Mouse (Mus musculus): ENCODE results near the gene Lamtor3. TPM values are rescaled to one million over a fixed set of nuclear protein-coding genes. Genes with fewer than 3 reads are reported as not detected.
"Not testable (repeated sequence)": the region's sequence is repeated elsewhere in the genome, so short reads cannot be mapped to it uniquely, and the experiment has no call there.

Gene Lamtor3
- polyA plus RNA-seq, 1 experiment from 2014 or later, result 88.8 TPM

GRCm38 (mm10) chr3:137938608-137939007 is 20.3 kb downstream of the Lamtor3 start:
- H3K4me3 ChIP-seq, result peak overlapping the region; percentile 17; the same call in 1 of the 2 replicates
- WGBS, result 36% methylated on average over 6 of the region's 6 CpGs
- H3K36me3 ChIP-seq (replicated peaks), result no peaks in the 10 kb centered on the region
- no peak overlapping the region; the same call in 1 of the 2 replicates for H3K27ac ChIP-seq (replicated peaks)
- no peaks in the 10 kb centered on the region for H3K27me3 ChIP-seq (replicated peaks; ENCODE audit: low read depth, poor library complexity, severe bottlenecking)
- DNase-seq (ENCODE audit: low spot score), result peak; percentile 66
- H3K4me1 ChIP-seq, result peaks cover 18% of the 10 kb centered on the region
- H3K9me3 ChIP-seq, result no peaks in the 10 kb centered on the region

- H3K27me3 ChIP-seq (replicated peaks; ENCODE audit: low read depth, poor library complexity, severe bottlenecking), result no peaks in the 10 kb centered on the region
- DNase-seq (ENCODE audit: low spot score), result no peak
- H3K9me3 ChIP-seq, result no peaks in the 10 kb centered on the region
- peaks cover 18% of the 10 kb centered on the region for H3K4me1 ChIP-seq
- no peak overlapping the region for H3K27ac ChIP-seq (replicated peaks)
- H3K36me3 ChIP-seq (replicated peaks), result no peaks in the 10 kb centered on the region
- WGBS, result 82% methylated on average over 4 of the region's 4 CpGs
- no peak overlapping the region for H3K4me3 ChIP-seq
Measured at GRCm38 (mm10) chr3:137940757-137941156, 22.5 kb downstream of the Lamtor3 start.

- Histone ChIP-seq H3K36me3 (replicated peaks) (no peaks in the 10 kb centered on the region), H3K27me3 (replicated peaks; ENCODE audit: low read depth, poor library complexity, severe bottlenecking) (no peaks in the 10 kb centered on the region), H3K4me1 (peaks cover 12% of the 10 kb centered on the region), H3K27ac (replicated peaks) (no peak overlapping the region), H3K9me3 (no peaks in the 10 kb centered on the region), H3K4me3 (no peak overlapping the region)
- no peak for DNase-seq (ENCODE audit: low spot score)
Measured at GRCm38 (mm10) chr3:137941555-137941954, 23.2 kb downstream of the Lamtor3 start.

- no peaks in the 10 kb centered on the region for H3K36me3 ChIP-seq (replicated peaks)
- no peak overlapping the region for H3K27ac ChIP-seq (replicated peaks)
- H3K9me3 ChIP-seq, result no peaks in the 10 kb centered on the region
- no peak overlapping the region for H3K4me3 ChIP-seq
- peaks cover 6% of the 10 kb centered on the region for H3K4me1 ChIP-seq
- H3K27me3 ChIP-seq (replicated peaks; ENCODE audit: low read depth, poor library complexity, severe bottlenecking), result no peaks in the 10 kb centered on the region
- 89% methylated on average over 12 of the region's 12 CpGs for WGBS
- DNase-seq (ENCODE audit: low spot score), result no peak
Measured at GRCm38 (mm10) chr3:137942098-137942622, 23.9 kb downstream of the Lamtor3 start.

GRCm38 (mm10) chr3:137943737-137944154 is 25.4 kb downstream of the Lamtor3 start:
- Histone ChIP-seq H3K27ac (replicated peaks) (no peak overlapping the region), H3K9me3 (no peaks in the 10 kb centered on the region), H3K4me1 (peaks cover 6% of the 10 kb centered on the region), H3K36me3 (replicated peaks) (no peaks in the 10 kb centered on the region), H3K27me3 (replicated peaks; ENCODE audit: low read depth, poor library complexity, severe bottlenecking) (no peaks in the 10 kb centered on the region), H3K4me3 (no peak overlapping the region)
- DNase-seq (ENCODE audit: low spot score), result peak; percentile 31
- WGBS, result 73% methylated on average over 6 of the region's 6 CpGs

GRCm38 (mm10) chr3:137946827-137947226 is 28.5 kb downstream of the Lamtor3 start:
- no peak for DNase-seq (ENCODE audit: low spot score)
- no peaks in the 10 kb centered on the region for H3K9me3 ChIP-seq
- no peaks in the 10 kb centered on the region for H3K27me3 ChIP-seq (replicated peaks; ENCODE audit: low read depth, poor library complexity, severe bottlenecking)
- no peak overlapping the region for H3K27ac ChIP-seq (replicated peaks)
- no peaks in the 10 kb centered on the region for H3K36me3 ChIP-seq (replicated peaks)
- H3K4me1 ChIP-seq, result peaks cover 7% of the 10 kb centered on the region
- H3K4me3 ChIP-seq, result no peak overlapping the region
- WGBS, result 87% methylated on average over 3 of the region's 3 CpGs

- Histone ChIP-seq H3K27ac (replicated peaks) (no peak overlapping the region), H3K4me1 (peaks cover 14% of the 10 kb centered on the region), H3K27me3 (replicated peaks; ENCODE audit: low read depth, poor library complexity, severe bottlenecking) (no peaks in the 10 kb centered on the region), H3K4me3 (no peak overlapping the region), H3K9me3 (no peaks in the 10 kb centered on the region), H3K36me3 (replicated peaks) (no peaks in the 10 kb centered on the region)
- WGBS, result 86% methylated on average over 4 of the region's 4 CpGs
- DNase-seq (ENCODE audit: low spot score), result no peak
Measured at GRCm38 (mm10) chr3:137947525-137947924, 29.2 kb downstream of the Lamtor3 start.

GRCm38 (mm10) chr3:137950191-137950885 is 32.0 kb downstream of the Lamtor3 start:
- no peaks in the 10 kb centered on the region for H3K36me3 ChIP-seq (replicated peaks)
- no peaks in the 10 kb centered on the region for H3K9me3 ChIP-seq
- no peak overlapping the region for H3K4me3 ChIP-seq
- H3K27me3 ChIP-seq (replicated peaks; ENCODE audit: low read depth, poor library complexity, severe bottlenecking), result no peaks in the 10 kb centered on the region
- WGBS, result 83% methylated on average over 10 of the region's 10 CpGs
- H3K27ac ChIP-seq (replicated peaks), result no peak overlapping the region
- peaks cover 22% of the 10 kb centered on the region for H3K4me1 ChIP-seq
- no peak for DNase-seq (ENCODE audit: low spot score)

GRCm38 (mm10) chr3:137951302-137951701 is 33.0 kb downstream of the Lamtor3 start:
- H3K27ac ChIP-seq (replicated peaks); H3K27me3 ChIP-seq (replicated peaks; ENCODE audit: low read depth, poor library complexity, severe bottlenecking); H3K9me3 ChIP-seq; DNase-seq (ENCODE audit: low spot score); H3K36me3 ChIP-seq (replicated peaks); H3K4me3 ChIP-seq: not testable (repeated sequence)
- H3K4me1 ChIP-seq, result peaks cover 29% of the 10 kb centered on the region
- 89% methylated on average over 3 of the region's 3 CpGs for WGBS

- no peaks in the 10 kb centered on the region for H3K36me3 ChIP-seq (replicated peaks)
- H3K27me3 ChIP-seq (replicated peaks; ENCODE audit: low read depth, poor library complexity, severe bottlenecking), result no peaks in the 10 kb centered on the region
- no peak for DNase-seq (ENCODE audit: low spot score)
- H3K27ac ChIP-seq (replicated peaks), result 0 out of 2 replicates have a peak overlapping the region, but pooled peaks have one; percentile 30
- peaks cover 29% of the 10 kb centered on the region for H3K4me1 ChIP-seq
- 56% methylated on average over 7 of the region's 7 CpGs for WGBS
- no peaks in the 10 kb centered on the region for H3K9me3 ChIP-seq
- no peak overlapping the region for H3K4me3 ChIP-seq
Measured at GRCm38 (mm10) chr3:137951819-137952218, 33.5 kb downstream of the Lamtor3 start.

- DNase-seq (ENCODE audit: low spot score), result no peak
- H3K27me3 ChIP-seq (replicated peaks; ENCODE audit: low read depth, poor library complexity, severe bottlenecking), result no peaks in the 10 kb centered on the region
- no peaks in the 10 kb centered on the region for H3K9me3 ChIP-seq
- peaks cover 29% of the 10 kb centered on the region for H3K4me1 ChIP-seq
- H3K36me3 ChIP-seq (replicated peaks), result no peaks in the 10 kb centered on the region
- H3K4me3 ChIP-seq, result no peak overlapping the region
- WGBS, result 80% methylated on average over 4 of the region's 4 CpGs
- H3K27ac ChIP-seq (replicated peaks), result 0 out of 2 replicates have a peak overlapping the region, but pooled peaks have one; percentile 30
Measured at GRCm38 (mm10) chr3:137952225-137952913, 34.1 kb downstream of the Lamtor3 start.

GRCm38 (mm10) chr3:137952914-137953880 is 34.9 kb downstream of the Lamtor3 start:
- Histone ChIP-seq H3K27ac (replicated peaks) (no peak overlapping the region; the same call in 1 of the 2 replicates), H3K27me3 (replicated peaks; ENCODE audit: low read depth, poor library complexity, severe bottlenecking) (no peaks in the 10 kb centered on the region), H3K36me3 (replicated peaks) (no peaks in the 10 kb centered on the region), H3K4me1 (peaks cover 29% of the 10 kb centered on the region), H3K9me3 (no peaks in the 10 kb centered on the region), H3K4me3 (no peak overlapping the region)
- peak; percentile 55 for DNase-seq (ENCODE audit: low spot score)
- WGBS, result 76% methylated on average over 14 of the region's 14 CpGs
